Mouse (Mus musculus): Measurements from ENCODE around the gene Ckap2l. TPM values are rescaled to one million over a fixed set of nuclear protein-coding genes. Genes with fewer than 3 reads are reported as not detected.

The Ckap2l gene
- polyA plus RNA-seq, 1 experiment from 2014 or later: 13.5 TPM

GRCm38 (mm10) chr2:129273823-129274222 lies 23.2 kb downstream of the Ckap2l start:
- no peak overlapping the region for H3K4me3 ChIP-seq (replicated peaks; ENCODE audit: low read depth, low read length)
- ATAC-seq (ENCODE audit: low FRiP score, low TSS enrichment) (no peak), DNase-seq (no peak)
- H3K36me3 ChIP-seq (ENCODE audit: control insufficient read depth, insufficient read depth, low read length): peaks cover 33% of the 10 kb centered on the region
- H3K27me3 ChIP-seq (ENCODE audit: control insufficient read depth, insufficient read depth, low read length): no peaks in the 10 kb centered on the region
- H3K9me3 ChIP-seq (ENCODE audit: control insufficient read depth, low read length): no peaks in the 10 kb centered on the region
- WGBS: over 99% methylated on average over 5 of the region's 5 CpGs
- H3K4me2 ChIP-seq (ENCODE audit: low read length): no peak overlapping the region
- H3K9ac ChIP-seq (replicated peaks; ENCODE audit: low read length): no peak overlapping the region
- no peaks in the 10 kb centered on the region for H3K4me1 ChIP-seq (ENCODE audit: control insufficient read depth, insufficient read depth, low read length)
- H3K27ac ChIP-seq (replicated peaks; ENCODE audit: low read depth, low read length): no peak overlapping the region

DNA sequence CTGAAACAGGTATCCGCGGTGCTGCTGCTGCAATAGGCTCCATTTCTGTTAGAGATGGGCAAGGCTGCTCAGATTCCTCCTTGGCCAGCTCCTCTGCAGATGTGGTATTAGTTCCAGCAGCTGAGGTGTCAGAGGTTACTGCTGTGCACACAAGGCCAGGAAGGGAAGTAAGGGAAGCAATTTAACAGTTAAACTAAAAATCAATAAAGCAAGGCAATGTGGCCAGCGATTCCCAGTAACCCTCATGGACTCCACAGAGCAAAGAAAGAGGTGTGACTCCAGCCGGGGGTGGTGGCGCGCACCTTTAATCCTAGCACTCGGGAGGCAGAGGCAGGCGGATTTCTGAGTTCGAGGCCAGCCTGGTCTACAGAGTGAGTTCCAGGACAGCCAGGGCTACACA lies 26.4 kb downstream of the Ckap2l start:
- Histone ChIP-seq H3K27ac (replicated peaks; ENCODE audit: low read depth, low read length) (no peak overlapping the region), H3K27me3 (ENCODE audit: control insufficient read depth, insufficient read depth, low read length) (no peaks in the 10 kb centered on the region), H3K9me3 (ENCODE audit: control insufficient read depth, low read length) (no peaks in the 10 kb centered on the region), H3K9ac (replicated peaks; ENCODE audit: low read length) (no peak overlapping the region), H3K36me3 (ENCODE audit: control insufficient read depth, insufficient read depth, low read length) (peaks cover 39% of the 10 kb centered on the region), H3K4me3 (replicated peaks; ENCODE audit: low read depth, low read length) (no peak overlapping the region), H3K4me1 (ENCODE audit: control insufficient read depth, insufficient read depth, low read length) (no peaks in the 10 kb centered on the region), H3K4me2 (ENCODE audit: low read length) (no peak overlapping the region)
- 93% methylated on average over 7 of the region's 9 CpGs for WGBS
- DNase-seq (no peak), ATAC-seq (ENCODE audit: low FRiP score, low TSS enrichment) (no peak)

DNA sequence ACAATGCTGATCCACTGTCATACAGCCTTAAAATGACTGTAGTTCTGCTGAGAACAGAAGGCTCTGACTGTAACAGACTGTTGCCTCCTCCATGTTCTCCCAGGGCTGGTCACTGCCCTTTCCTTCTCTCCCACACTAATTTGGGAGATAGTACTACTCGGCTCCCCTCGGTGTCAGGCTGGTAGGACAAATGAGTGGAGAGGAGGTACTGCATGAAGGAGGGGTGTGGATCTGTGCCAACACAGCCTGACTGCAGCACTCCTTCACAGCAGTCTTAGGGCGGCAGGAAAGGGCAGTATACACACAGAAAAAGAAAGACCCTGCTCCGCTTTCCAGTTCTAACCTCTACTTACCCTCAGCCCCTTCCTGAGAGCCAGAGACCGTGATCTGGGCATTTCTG lies 27.0 kb downstream of the Ckap2l start:
- WGBS: 95% methylated on average over 5 of the region's 5 CpGs

DNA sequence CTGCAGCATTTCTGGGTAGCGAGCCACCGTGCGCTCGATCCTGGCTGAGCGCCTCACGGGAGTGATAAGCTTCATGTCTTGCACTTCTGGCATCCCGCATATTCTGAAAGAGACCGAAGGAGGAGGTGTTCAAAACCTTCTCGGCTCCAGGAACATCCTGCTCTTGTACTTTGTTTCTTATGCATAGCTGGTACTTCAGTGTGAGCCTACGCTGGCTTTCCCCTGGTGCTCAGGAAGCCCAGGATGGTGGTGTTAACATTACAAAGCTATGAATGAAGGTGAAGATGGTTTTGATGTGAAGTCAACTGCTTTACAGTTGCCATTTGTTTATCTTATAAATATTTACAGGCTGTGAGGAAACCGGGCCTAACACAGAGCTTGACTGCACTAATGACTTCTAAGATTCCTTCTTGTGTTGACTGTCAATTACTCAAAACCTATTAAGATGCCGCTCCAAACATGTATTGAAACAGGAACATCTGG lies 27.8 kb downstream of the Ckap2l start:
- no peak overlapping the region for H3K9ac ChIP-seq (replicated peaks; ENCODE audit: low read length)
- no peaks in the 10 kb centered on the region for H3K4me1 ChIP-seq (ENCODE audit: control insufficient read depth, insufficient read depth, low read length)
- WGBS: 94% methylated on average over 12 of the region's 12 CpGs
- no peak overlapping the region for H3K27ac ChIP-seq (replicated peaks; ENCODE audit: low read depth, low read length)
- H3K4me2 ChIP-seq (ENCODE audit: low read length): no peak overlapping the region
- DNase-seq: no peak
- no peaks in the 10 kb centered on the region for H3K27me3 ChIP-seq (ENCODE audit: control insufficient read depth, insufficient read depth, low read length)
- no peak for ATAC-seq (ENCODE audit: low FRiP score, low TSS enrichment)
- no peaks in the 10 kb centered on the region for H3K9me3 ChIP-seq (ENCODE audit: control insufficient read depth, low read length)
- H3K4me3 ChIP-seq (replicated peaks; ENCODE audit: low read depth, low read length): no peak overlapping the region
- peaks cover 35% of the 10 kb centered on the region for H3K36me3 ChIP-seq (ENCODE audit: control insufficient read depth, insufficient read depth, low read length)

More for the DNA sequence above, 27.0 kb downstream of the Ckap2l start:
- DNase-seq (no peak), ATAC-seq (ENCODE audit: low FRiP score, low TSS enrichment) (no peak)
- no peak overlapping the region for H3K9ac ChIP-seq (replicated peaks; ENCODE audit: low read length)
- H3K4me3 ChIP-seq (replicated peaks; ENCODE audit: low read depth, low read length): no peak overlapping the region
- H3K4me2 ChIP-seq (ENCODE audit: low read length): no peak overlapping the region
- H3K27ac ChIP-seq (replicated peaks; ENCODE audit: low read depth, low read length): no peak overlapping the region
- H3K9me3 ChIP-seq (ENCODE audit: control insufficient read depth, low read length): no peaks in the 10 kb centered on the region
- H3K36me3 ChIP-seq (ENCODE audit: control insufficient read depth, insufficient read depth, low read length): peaks cover 39% of the 10 kb centered on the region
- H3K4me1 ChIP-seq (ENCODE audit: control insufficient read depth, insufficient read depth, low read length): no peaks in the 10 kb centered on the region
- H3K27me3 ChIP-seq (ENCODE audit: control insufficient read depth, insufficient read depth, low read length): no peaks in the 10 kb centered on the region

DNA sequence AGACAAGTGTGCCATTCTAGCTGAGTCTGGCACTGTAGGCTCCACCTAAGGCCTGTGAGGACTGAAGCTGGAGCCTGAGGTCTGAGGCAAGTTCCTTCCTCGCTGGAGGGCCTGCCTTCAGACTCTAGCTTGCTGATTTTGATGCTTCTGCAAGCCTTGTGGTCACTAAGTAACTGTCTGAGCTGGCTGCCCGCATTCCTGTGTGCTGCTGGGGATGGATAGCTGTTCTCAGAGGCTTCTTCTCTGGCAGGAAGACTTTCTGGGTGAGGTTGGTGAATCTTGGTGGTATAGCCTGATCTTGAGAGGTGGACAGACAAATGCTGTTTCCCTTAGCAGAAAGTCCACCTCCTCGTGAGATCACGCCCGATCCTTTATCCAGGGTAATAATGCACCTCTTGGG lies 29.3 kb downstream of the Ckap2l start:
- H3K27ac ChIP-seq (replicated peaks; ENCODE audit: low read depth, low read length): no peak overlapping the region
- peaks cover 30% of the 10 kb centered on the region for H3K36me3 ChIP-seq (ENCODE audit: control insufficient read depth, insufficient read depth, low read length)
- H3K9ac ChIP-seq (replicated peaks; ENCODE audit: low read length): no peak overlapping the region
- no peaks in the 10 kb centered on the region for H3K4me1 ChIP-seq (ENCODE audit: control insufficient read depth, insufficient read depth, low read length)
- no peaks in the 10 kb centered on the region for H3K9me3 ChIP-seq (ENCODE audit: control insufficient read depth, low read length)
- DNase-seq (no peak), ATAC-seq (ENCODE audit: low FRiP score, low TSS enrichment) (no peak)
- H3K27me3 ChIP-seq (ENCODE audit: control insufficient read depth, insufficient read depth, low read length): no peaks in the 10 kb centered on the region
- no peak overlapping the region for H3K4me3 ChIP-seq (replicated peaks; ENCODE audit: low read depth, low read length)
- no peak overlapping the region for H3K4me2 ChIP-seq (ENCODE audit: low read length)
- 93% methylated on average over 5 of the region's 5 CpGs for WGBS

- ATAC-seq (ENCODE audit: low FRiP score, low TSS enrichment): no peak
- H3K9ac ChIP-seq (replicated peaks; ENCODE audit: low read length): no peak overlapping the region
These were observed 31.7 kb downstream of the Ckap2l start for GRCm38 (mm10) chr2:129265316-129265715.

GRCm38 (mm10) chr2:129263073-129263472 lies 33.9 kb downstream of the Ckap2l start:
- DNase-seq: no peak
- H3K4me3 ChIP-seq (replicated peaks; ENCODE audit: low read depth, low read length): no peak overlapping the region
- H3K9ac ChIP-seq (replicated peaks; ENCODE audit: low read length): no peak overlapping the region
- WGBS: 83% methylated on average over 5 of the region's 5 CpGs
- no peak for ATAC-seq (ENCODE audit: low FRiP score, low TSS enrichment)
- no peaks in the 10 kb centered on the region for H3K27me3 ChIP-seq (ENCODE audit: control insufficient read depth, insufficient read depth, low read length)
- H3K9me3 ChIP-seq (ENCODE audit: control insufficient read depth, low read length): no peaks in the 10 kb centered on the region
- no peak overlapping the region for H3K4me2 ChIP-seq (ENCODE audit: low read length)
- no peaks in the 10 kb centered on the region for H3K4me1 ChIP-seq (ENCODE audit: control insufficient read depth, insufficient read depth, low read length)
- H3K36me3 ChIP-seq (ENCODE audit: control insufficient read depth, insufficient read depth, low read length): peaks cover 3% of the 10 kb centered on the region
- no peak overlapping the region for H3K27ac ChIP-seq (replicated peaks; ENCODE audit: low read depth, low read length)

More at GRCm38 (mm10) chr2:129265316-129265715, 31.7 kb downstream of the Ckap2l start:
- Histone ChIP-seq H3K27ac (replicated peaks; ENCODE audit: low read depth, low read length) (no peak overlapping the region), H3K4me3 (replicated peaks; ENCODE audit: low read depth, low read length) (no peak overlapping the region), H3K36me3 (ENCODE audit: control insufficient read depth, insufficient read depth, low read length) (peaks cover 23% of the 10 kb centered on the region), H3K9me3 (ENCODE audit: control insufficient read depth, low read length) (no peaks in the 10 kb centered on the region), H3K27me3 (ENCODE audit: control insufficient read depth, insufficient read depth, low read length) (no peaks in the 10 kb centered on the region), H3K4me2 (ENCODE audit: low read length) (no peak overlapping the region), H3K4me1 (ENCODE audit: control insufficient read depth, insufficient read depth, low read length) (no peaks in the 10 kb centered on the region)
- no peak for DNase-seq
- WGBS: 98% methylated on average over 7 of the region's 7 CpGs

GRCm38 (mm10) chr2:129261151-129261794 lies 35.7 kb downstream of the Ckap2l start:
- no peaks in the 10 kb centered on the region for H3K4me1 ChIP-seq (ENCODE audit: control insufficient read depth, insufficient read depth, low read length)
- ATAC-seq (ENCODE audit: low FRiP score, low TSS enrichment) (no peak), DNase-seq (no peak)
- H3K4me2 ChIP-seq (ENCODE audit: low read length): no peak overlapping the region
- no peak overlapping the region for H3K27ac ChIP-seq (replicated peaks; ENCODE audit: low read depth, low read length)
- H3K9ac ChIP-seq (replicated peaks; ENCODE audit: low read length): no peak overlapping the region
- no peaks in the 10 kb centered on the region for H3K9me3 ChIP-seq (ENCODE audit: control insufficient read depth, low read length)
- 49% methylated on average over 6 of the region's 6 CpGs for WGBS
- H3K4me3 ChIP-seq (replicated peaks; ENCODE audit: low read depth, low read length): no peak overlapping the region
- H3K27me3 ChIP-seq (ENCODE audit: control insufficient read depth, insufficient read depth, low read length): no peaks in the 10 kb centered on the region
- H3K36me3 ChIP-seq (ENCODE audit: control insufficient read depth, insufficient read depth, low read length): no peaks in the 10 kb centered on the region

DNA sequence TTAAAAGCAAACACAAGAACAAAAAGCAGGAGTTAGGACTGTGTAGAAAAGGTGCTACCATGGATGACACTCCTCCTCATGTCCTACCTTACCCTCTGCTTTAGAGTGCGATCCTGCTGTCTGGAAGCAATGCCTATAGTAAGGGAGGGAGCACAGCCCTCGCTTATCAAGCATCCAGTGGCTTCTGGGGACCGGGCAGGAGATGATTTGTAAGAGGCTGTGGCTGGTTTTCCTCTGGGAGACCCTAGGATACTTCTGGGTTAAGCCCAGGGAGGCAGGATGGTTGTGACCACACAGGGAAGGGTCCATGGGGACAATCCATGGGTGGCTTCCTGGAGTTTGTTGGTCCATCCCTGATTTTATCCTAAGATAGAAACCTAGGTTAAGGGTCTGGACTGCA lies 36.4 kb downstream of the Ckap2l start:
- no peak overlapping the region for H3K9ac ChIP-seq (replicated peaks; ENCODE audit: low read length)
- no peaks in the 10 kb centered on the region for H3K36me3 ChIP-seq (ENCODE audit: control insufficient read depth, insufficient read depth, low read length)
- no peak overlapping the region for H3K4me2 ChIP-seq (ENCODE audit: low read length)
- no peak for ATAC-seq (ENCODE audit: low FRiP score, low TSS enrichment)
- no peak for DNase-seq
- 76% methylated on average over 3 of the region's 3 CpGs for WGBS
- no peaks in the 10 kb centered on the region for H3K27me3 ChIP-seq (ENCODE audit: control insufficient read depth, insufficient read depth, low read length)
- H3K9me3 ChIP-seq (ENCODE audit: control insufficient read depth, low read length): no peaks in the 10 kb centered on the region
- H3K27ac ChIP-seq (replicated peaks; ENCODE audit: low read depth, low read length): no peak overlapping the region
- H3K4me3 ChIP-seq (replicated peaks; ENCODE audit: low read depth, low read length): no peak overlapping the region
- H3K4me1 ChIP-seq (ENCODE audit: control insufficient read depth, insufficient read depth, low read length): no peaks in the 10 kb centered on the region
